30 mouse cellular contexts compared by ENCODE assay signal in genomic region chr15:96780606-96781005, GRCm38 (mm10).
"Had no signal": no experiment of that assay in that cellular context is flagged by ENCODE, and none has a peak within 500 bp of the region (broad histone marks: within the 10 kb centered on the region; RNA-seq: fewer than 3 reads in every experiment).

No protein-coding gene starts in this region.

- ATAC-seq: liver, embryonic 12.5 days; liver, postnatal 0 days; lung, postnatal 0 days; midbrain, embryonic 13.5 days; midbrain, embryonic 15.5 days had no signal

- H3K4me1 ChIP-seq: limb, embryonic 10.5 days; limb, embryonic 12.5 days; limb, embryonic 13.5 days; limb, embryonic 15.5 days; midbrain, embryonic 10.5 days; midbrain, embryonic 12.5 days; midbrain, embryonic 13.5 days; midbrain, embryonic 15.5 days; neural tube, embryonic 12.5 days had no signal

- H3K9me3 ChIP-seq: limb, embryonic 10.5 days; limb, embryonic 12.5 days; limb, embryonic 13.5 days; limb, embryonic 15.5 days; liver, embryonic 12.5 days; liver, embryonic 13.5 days; liver, embryonic 15.5 days; lung, embryonic 15.5 days; megakaryocyte, embryonic 14.5 days; midbrain, embryonic 10.5 days; midbrain, embryonic 12.5 days; midbrain, embryonic 13.5 days; midbrain, embryonic 15.5 days; neural tube, embryonic 12.5 days had no signal

- H3K9ac ChIP-seq: limb, embryonic 12.5 days; limb, embryonic 13.5 days; limb, embryonic 15.5 days; liver, embryonic 12.5 days; liver, embryonic 13.5 days; liver, embryonic 14.5 days; liver, embryonic 15.5 days; liver, postnatal 0 days; lung, embryonic 14.5 days; lung, embryonic 15.5 days; midbrain, embryonic 12.5 days; midbrain, embryonic 13.5 days; midbrain, embryonic 15.5 days; neural tube, embryonic 12.5 days had no signal

- H3K36me3 ChIP-seq: limb, embryonic 10.5 days; limb, embryonic 12.5 days; limb, embryonic 13.5 days; limb, embryonic 15.5 days; liver, embryonic 12.5 days; liver, embryonic 13.5 days; liver, embryonic 15.5 days; lung, embryonic 15.5 days; midbrain, embryonic 10.5 days; midbrain, embryonic 12.5 days; midbrain, embryonic 13.5 days; midbrain, embryonic 15.5 days; neural tube, embryonic 12.5 days had no signal

- H3K4me3 ChIP-seq: limb, embryonic 10.5 days; limb, embryonic 12.5 days; limb, embryonic 13.5 days; limb, embryonic 15.5 days; liver, embryonic 12.5 days; liver, embryonic 13.5 days; liver, embryonic 15.5 days; lung, embryonic 15.5 days; megakaryocyte, embryonic 14.5 days; midbrain, embryonic 10.5 days; midbrain, embryonic 12.5 days; midbrain, embryonic 13.5 days; midbrain, embryonic 15.5 days; myocyte; neural tube, embryonic 12.5 days had no signal

- DNase-seq: left cerebral cortex, postnatal 4 days; liver; liver, embryonic 13.5 days; liver, postnatal 0 days; lung, adult 18-20 months; lung, adult 2 months; lung, embryonic 14.5 days; lung, postnatal 10 days; lung, postnatal 14 days; lung, postnatal 36 days; lung, postnatal 4 days; midbrain, embryonic 14.5 days had no signal

- H3K4me2 ChIP-seq: limb, embryonic 12.5 days; limb, embryonic 13.5 days; limb, embryonic 15.5 days; liver, embryonic 11.5 days; liver, embryonic 12.5 days; liver, embryonic 13.5 days; liver, embryonic 15.5 days; lung, embryonic 14.5 days; lung, embryonic 15.5 days; midbrain, embryonic 12.5 days; midbrain, embryonic 13.5 days; midbrain, embryonic 15.5 days; neural tube, embryonic 12.5 days had no signal

- H3K27ac ChIP-seq: limb, embryonic 10.5 days; limb, embryonic 12.5 days; limb, embryonic 13.5 days; limb, embryonic 15.5 days; liver, embryonic 12.5 days; liver, embryonic 13.5 days; liver, embryonic 14.5 days; liver, embryonic 15.5 days; lung, embryonic 15.5 days; macrophage; midbrain, embryonic 10.5 days; midbrain, embryonic 12.5 days; midbrain, embryonic 13.5 days; midbrain, embryonic 15.5 days; neural tube, embryonic 12.5 days had no signal

- H3K27me3 ChIP-seq: limb, embryonic 12.5 days; limb, embryonic 13.5 days; limb, embryonic 15.5 days; liver, embryonic 12.5 days; liver, embryonic 13.5 days; liver, embryonic 15.5 days; lung, embryonic 15.5 days; megakaryocyte, embryonic 14.5 days; midbrain, embryonic 12.5 days; midbrain, embryonic 13.5 days; midbrain, embryonic 15.5 days; neural tube, embryonic 12.5 days had no signal
